Mouse (Mus musculus) heart, adult 10 weeks (tissue): ENCODE results near the gene Exoc4. TPM values are rescaled to one million over a fixed set of nuclear protein-coding genes. Genes with fewer than 3 reads are reported as not detected.

Experiments used
- polyA plus RNA-seq: library from polyadenylated mRNA; stranded (reverse); fragments of 350-450 nt; fragmentation: Illumina TruSeq; extraction: RNeasy Lipid Tissue Mini Kit (QIAGEN cat#74804); gene quantifications from one replicate; pipeline ENCODE4 v1.2.3, GENCODE M21; 2014; ENCODE audit warnings: low read depth, low replicate concordance

Gene Exoc4
- polyA plus RNA-seq: 25.3 TPM

GRCm38 (mm10) chr6:33248894-33249758, at the start of gene Exoc4:
Gene Exoc4, plus strand, starts transcription at chr6:33249085.

Other genes starting within 250 kb of the Exoc4 start
- gene Chchd3, start 188.8 kb upstream of the Exoc4 start, polyA plus RNA-seq: 552 TPM